Mouse (Mus musculus) lung, postnatal 25 days (tissue): ENCODE measurements around the gene Aggf1.

ENCODE experiments used
- DNase-seq: peaks from one replicate; pipeline ENCODE4 v3.0.0; 2022; ENCODE audit warnings: low spot score

Gene Aggf1

GRCm38 (mm10) chr13:95332086-95332899 lies 42.9 kb downstream of the Aggf1 start:
- no peak for DNase-seq

- DNase-seq = no peak
These were observed 44.6 kb downstream of the Aggf1 start for GRCm38 (mm10) chr13:95330507-95330906.

- DNase-seq = no peak
These were observed 46.4 kb downstream of the Aggf1 start for GRCm38 (mm10) chr13:95328767-95329166.

GRCm38 (mm10) chr13:95327345-95327741 lies 47.8 kb downstream of the Aggf1 start:
- no peak for DNase-seq

GRCm38 (mm10) chr13:95326611-95327344 lies 48.4 kb downstream of the Aggf1 start:
- no peak for DNase-seq

GRCm38 (mm10) chr13:95325907-95326550 lies 49.1 kb downstream of the Aggf1 start:
- no peak for DNase-seq

GRCm38 (mm10) chr13:95325080-95325906 lies 49.9 kb downstream of the Aggf1 start:
- peak; percentile 55 for DNase-seq

GRCm38 (mm10) chr13:95324626-95325079 lies 50.5 kb downstream of the Aggf1 start:
- DNase-seq = no peak

GRCm38 (mm10) chr13:95323950-95324625 lies 51.1 kb downstream of the Aggf1 start:
- peak; percentile 63 for DNase-seq

- no peak for DNase-seq
These were observed 51.8 kb downstream of the Aggf1 start, which contains the start of gene Zbed3 for GRCm38 (mm10) chr13:95323400-95323799. TSS of gene Zbed3 (plus strand) at chr13:95323612.

GRCm38 (mm10) chr13:95320451-95320850 lies 54.7 kb downstream of the Aggf1 start:
- DNase-seq = no peak

GRCm38 (mm10) chr13:95319153-95319552 lies 56.0 kb downstream of the Aggf1 start:
- no peak for DNase-seq

GRCm38 (mm10) chr13:95312016-95312415 lies 63.1 kb downstream of the Aggf1 start:
- no peak for DNase-seq

GRCm38 (mm10) chr13:95307100-95307655 lies 68.0 kb downstream of the Aggf1 start:
- no peak for DNase-seq

GRCm38 (mm10) chr13:95306596-95306995 lies 68.6 kb downstream of the Aggf1 start:
- DNase-seq = no peak
